Mouse (Mus musculus): ENCODE measurements at regions not wholly inside any gene's neighbourhood (a gene's known extent, or its start where the extent isn't known, plus 50 kb on each side); places are given as distances from the start of the nearest gene placed in this dataset.

GRCm38 (mm10) chr14:114955572-114955971 is 136.4 kb upstream of the Gpc5 start:
- H3K27ac ChIP-seq (replicated peaks in 1 of 2; ENCODE audit: control insufficient read depth in 1 of 2, insufficient read depth in 1 of 2, low read depth in 2 of 2, low read length in 2 of 2), result no peak overlapping the region
- H3K4me2 ChIP-seq (ENCODE audit: low read length), result no peak overlapping the region
- no peak overlapping the region for H3K9ac ChIP-seq (ENCODE audit: low read length)
- WGBS, result 26% methylated on average over 2 of the region's 2 CpGs
- H3K4me1 ChIP-seq (ENCODE audit: control insufficient read depth in 2 of 2, insufficient read depth in 2 of 2, low read length in 2 of 2), result peaks cover 7 to 19% of the 10 kb centered on the region in 2 experiments
- no peaks in the 10 kb centered on the region for H3K9me3 ChIP-seq (ENCODE audit: control insufficient read depth, low read length)
- no peaks in the 10 kb centered on the region for H3K27me3 ChIP-seq (ENCODE audit: control insufficient read depth, insufficient read depth, low read length)
- no peak overlapping the region for H3K4me3 ChIP-seq (ENCODE audit: control insufficient read depth in 1 of 2, insufficient read depth in 1 of 2, low read depth in 1 of 2, low read length in 2 of 2)
- no peak for ATAC-seq (ENCODE audit: insufficient number of reproducible peaks, insufficient read depth, low FRiP score, low read depth)
- no peaks in the 10 kb centered on the region for H3K36me3 ChIP-seq (ENCODE audit: control insufficient read depth, insufficient read depth, low read length)

GRCm38 (mm10) chr14:114960273-114960672 is 131.7 kb upstream of the Gpc5 start:
- H3K4me3 ChIP-seq (ENCODE audit: control insufficient read depth in 1 of 2, insufficient read depth in 1 of 2, low read depth in 1 of 2, low read length in 2 of 2), result no peak overlapping the region
- peak overlapping the region; percentile 43 for H3K4me2 ChIP-seq (ENCODE audit: low read length)
- ATAC-seq (ENCODE audit: insufficient number of reproducible peaks, insufficient read depth, low FRiP score, low read depth), result peak; percentile 59; the same call in 1 of the 2 replicates
- H3K9ac ChIP-seq (ENCODE audit: low read length), result no peak overlapping the region
- H3K27ac ChIP-seq (replicated peaks in 1 of 2; ENCODE audit: control insufficient read depth in 1 of 2, insufficient read depth in 1 of 2, low read depth in 2 of 2, low read length in 2 of 2), result peak overlapping the region in 1 of 2 experiments; percentile 26; a peak in 1 of 4 replicates
- H3K9me3 ChIP-seq (ENCODE audit: control insufficient read depth, low read length), result no peaks in the 10 kb centered on the region
- peaks cover 7 to 16% of the 10 kb centered on the region in 2 experiments for H3K4me1 ChIP-seq (ENCODE audit: control insufficient read depth in 2 of 2, insufficient read depth in 2 of 2, low read length in 2 of 2)
- H3K36me3 ChIP-seq (ENCODE audit: control insufficient read depth, insufficient read depth, low read length), result no peaks in the 10 kb centered on the region
- H3K27me3 ChIP-seq (ENCODE audit: control insufficient read depth, insufficient read depth, low read length), result no peaks in the 10 kb centered on the region
- WGBS, result 6% methylated on average over 5 of the region's 5 CpGs

GRCm38 (mm10) chr14:114965941-114966340 is 126.1 kb upstream of the Gpc5 start:
- Histone ChIP-seq H3K4me1 (ENCODE audit: control insufficient read depth in 2 of 2, insufficient read depth in 2 of 2, low read length in 2 of 2) (peaks cover 0 to under 1% of the 10 kb centered on the region in 2 experiments; a peak in 1 of 4 replicates), H3K9me3 (ENCODE audit: control insufficient read depth, low read length) (no peaks in the 10 kb centered on the region), H3K36me3 (ENCODE audit: control insufficient read depth, insufficient read depth, low read length) (no peaks in the 10 kb centered on the region), H3K27me3 (ENCODE audit: control insufficient read depth, insufficient read depth, low read length) (no peaks in the 10 kb centered on the region), H3K9ac (ENCODE audit: low read length) (no peak overlapping the region), H3K4me2 (ENCODE audit: low read length) (no peak overlapping the region), H3K27ac (replicated peaks in 1 of 2; ENCODE audit: control insufficient read depth in 1 of 2, insufficient read depth in 1 of 2, low read depth in 2 of 2, low read length in 2 of 2) (no peak overlapping the region), H3K4me3 (ENCODE audit: control insufficient read depth in 1 of 2, insufficient read depth in 1 of 2, low read depth in 1 of 2, low read length in 2 of 2) (no peak overlapping the region)
- WGBS, result 79% methylated on average over 3 of the region's 3 CpGs
- no peak for ATAC-seq (ENCODE audit: insufficient number of reproducible peaks, insufficient read depth, low FRiP score, low read depth)

GRCm38 (mm10) chr14:114969020-114969419 is 123.0 kb upstream of the Gpc5 start:
- H3K27ac ChIP-seq (replicated peaks in 1 of 2; ENCODE audit: control insufficient read depth in 1 of 2, insufficient read depth in 1 of 2, low read depth in 2 of 2, low read length in 2 of 2), result no peak overlapping the region
- H3K9me3 ChIP-seq (ENCODE audit: control insufficient read depth, low read length), result no peaks in the 10 kb centered on the region
- no peak overlapping the region for H3K4me2 ChIP-seq (ENCODE audit: low read length)
- no peaks in the 10 kb centered on the region for H3K4me1 ChIP-seq (ENCODE audit: control insufficient read depth in 2 of 2, insufficient read depth in 2 of 2, low read length in 2 of 2)
- H3K36me3 ChIP-seq (ENCODE audit: control insufficient read depth, insufficient read depth, low read length), result no peaks in the 10 kb centered on the region
- no peaks in the 10 kb centered on the region for H3K27me3 ChIP-seq (ENCODE audit: control insufficient read depth, insufficient read depth, low read length)
- 89% methylated on average over 3 of the region's 3 CpGs for whole genome bisulfite sequencing
- no peak overlapping the region for H3K9ac ChIP-seq (ENCODE audit: low read length)
- H3K4me3 ChIP-seq (ENCODE audit: control insufficient read depth in 1 of 2, insufficient read depth in 1 of 2, low read depth in 1 of 2, low read length in 2 of 2), result no peak overlapping the region
- ATAC-seq (ENCODE audit: insufficient number of reproducible peaks, insufficient read depth, low FRiP score, low read depth), result no peak

GRCm38 (mm10) chr14:114981120-114981519 is 110.9 kb upstream of the Gpc5 start:
- 87% methylated on average over 3 of the region's 3 CpGs for WGBS
- H3K4me1 ChIP-seq (ENCODE audit: control insufficient read depth in 2 of 2, insufficient read depth in 2 of 2, low read length in 2 of 2), result no peaks in the 10 kb centered on the region
- H3K27me3 ChIP-seq (ENCODE audit: control insufficient read depth, insufficient read depth, low read length), result no peaks in the 10 kb centered on the region
- H3K27ac ChIP-seq (replicated peaks in 1 of 2; ENCODE audit: control insufficient read depth in 1 of 2, insufficient read depth in 1 of 2, low read depth in 2 of 2, low read length in 2 of 2), result no peak overlapping the region
- no peaks in the 10 kb centered on the region for H3K36me3 ChIP-seq (ENCODE audit: control insufficient read depth, insufficient read depth, low read length)
- H3K9me3 ChIP-seq (ENCODE audit: control insufficient read depth, low read length), result no peaks in the 10 kb centered on the region
- H3K4me2 ChIP-seq (ENCODE audit: low read length), result no peak overlapping the region
- H3K4me3 ChIP-seq (ENCODE audit: control insufficient read depth in 1 of 2, insufficient read depth in 1 of 2, low read depth in 1 of 2, low read length in 2 of 2), result no peak overlapping the region
- no peak for ATAC-seq (ENCODE audit: insufficient number of reproducible peaks, insufficient read depth, low FRiP score, low read depth)
- H3K9ac ChIP-seq (ENCODE audit: low read length), result no peak overlapping the region

GRCm38 (mm10) chr14:115003223-115003622 is 88.8 kb upstream of the Gpc5 start:
- no peak overlapping the region for H3K4me2 ChIP-seq (ENCODE audit: low read length)
- no peak overlapping the region for H3K27ac ChIP-seq (replicated peaks in 1 of 2; ENCODE audit: control insufficient read depth in 1 of 2, insufficient read depth in 1 of 2, low read depth in 2 of 2, low read length in 2 of 2)
- no peaks in the 10 kb centered on the region for H3K9me3 ChIP-seq (ENCODE audit: control insufficient read depth, low read length)
- no peaks in the 10 kb centered on the region for H3K4me1 ChIP-seq (ENCODE audit: control insufficient read depth in 2 of 2, insufficient read depth in 2 of 2, low read length in 2 of 2)
- H3K9ac ChIP-seq (ENCODE audit: low read length), result no peak overlapping the region
- no peaks in the 10 kb centered on the region for H3K27me3 ChIP-seq (ENCODE audit: control insufficient read depth, insufficient read depth, low read length)
- no peak overlapping the region for H3K4me3 ChIP-seq (ENCODE audit: control insufficient read depth in 1 of 2, insufficient read depth in 1 of 2, low read depth in 1 of 2, low read length in 2 of 2)
- ATAC-seq (ENCODE audit: insufficient number of reproducible peaks, insufficient read depth, low FRiP score, low read depth), result no peak
- no peaks in the 10 kb centered on the region for H3K36me3 ChIP-seq (ENCODE audit: control insufficient read depth, insufficient read depth, low read length)
- 68% methylated on average over 2 of the region's 2 CpGs for WGBS

GRCm38 (mm10) chr14:115004733-115005405 is 87.1 kb upstream of the Gpc5 start:
- Histone ChIP-seq H3K4me3 (ENCODE audit: control insufficient read depth in 1 of 2, insufficient read depth in 1 of 2, low read depth in 1 of 2, low read length in 2 of 2) (no peak overlapping the region), H3K9me3 (ENCODE audit: control insufficient read depth, low read length) (no peaks in the 10 kb centered on the region), H3K9ac (ENCODE audit: low read length) (no peak overlapping the region), H3K27me3 (ENCODE audit: control insufficient read depth, insufficient read depth, low read length) (no peaks in the 10 kb centered on the region), H3K4me2 (ENCODE audit: low read length) (no peak overlapping the region), H3K36me3 (ENCODE audit: control insufficient read depth, insufficient read depth, low read length) (no peaks in the 10 kb centered on the region), H3K27ac (replicated peaks in 1 of 2; ENCODE audit: control insufficient read depth in 1 of 2, insufficient read depth in 1 of 2, low read depth in 2 of 2, low read length in 2 of 2) (no peak overlapping the region), H3K4me1 (ENCODE audit: control insufficient read depth in 2 of 2, insufficient read depth in 2 of 2, low read length in 2 of 2) (no peaks in the 10 kb centered on the region)
- no peak for ATAC-seq (ENCODE audit: insufficient number of reproducible peaks, insufficient read depth, low FRiP score, low read depth)
- 58% methylated on average over 6 of the region's 6 CpGs for WGBS

GRCm38 (mm10) chr14:115010877-115011276 is 81.1 kb upstream of the Gpc5 start:
- Histone ChIP-seq H3K9me3 (ENCODE audit: control insufficient read depth, low read length) (no peaks in the 10 kb centered on the region), H3K9ac (ENCODE audit: low read length) (no peak overlapping the region), H3K4me2 (ENCODE audit: low read length) (no peak overlapping the region), H3K4me1 (ENCODE audit: control insufficient read depth in 2 of 2, insufficient read depth in 2 of 2, low read length in 2 of 2) (no peaks in the 10 kb centered on the region), H3K4me3 (ENCODE audit: control insufficient read depth in 1 of 2, insufficient read depth in 1 of 2, low read depth in 1 of 2, low read length in 2 of 2) (no peak overlapping the region), H3K27ac (replicated peaks in 1 of 2; ENCODE audit: control insufficient read depth in 1 of 2, insufficient read depth in 1 of 2, low read depth in 2 of 2, low read length in 2 of 2) (no peak overlapping the region), H3K36me3 (ENCODE audit: control insufficient read depth, insufficient read depth, low read length) (no peaks in the 10 kb centered on the region), H3K27me3 (ENCODE audit: control insufficient read depth, insufficient read depth, low read length) (no peaks in the 10 kb centered on the region)
- ATAC-seq (ENCODE audit: insufficient number of reproducible peaks, insufficient read depth, low FRiP score, low read depth), result no peak
- WGBS, result 81% methylated on average over 3 of the region's 3 CpGs
